Mouse (Mus musculus) lung, adult 2 months (tissue): ENCODE data around the gene Slc12a8. TPM values are rescaled to one million over a fixed set of nuclear protein-coding genes. Genes with fewer than 3 reads are reported as not detected.

Experiments used
- DNase-seq: peaks from one replicate; pipeline ENCODE4 v3.0.0; 2022
- H3K4me1 ChIP-seq: fragments of 200-500 bp; 2 replicates; pipeline ENCODE4 v1.6.1; 2011; ENCODE audit warnings: low read length; ENCODE audit not compliant: control insufficient read depth, insufficient read depth
- H3K4me3 ChIP-seq: fragments of 200-500 bp; replicated peaks from 2 replicates; pipeline ENCODE3; 2011; ENCODE audit warnings: low read depth, mild to moderate bottlenecking, control low read depth, low read length; ENCODE audit errors: extremely low read depth
- CTCF ChIP-seq: fragments of 200-500 bp; IDR thresholded peaks from 2 replicates; pipeline ENCODE4 v1.5.1; 2011; ENCODE audit warnings: mild to moderate bottlenecking, low read length, control low read depth; ENCODE audit not compliant: insufficient read depth
- POLR2A ChIP-seq: fragments of 200-500 bp; IDR thresholded peaks from 2 replicates; pipeline ENCODE4 v1.6.1; 2011; ENCODE audit warnings: low read depth, mild to moderate bottlenecking, control low read depth, low read length, borderline replicate concordance; ENCODE audit errors: extremely low read depth
- WGBS: fragments of 180-500 bp; shearing (Covaris S2); methylation state at CpG from one replicate; pipeline ENCODE4 v1.1.7; 2018; 5-methylcytosine and 5-hydroxymethylcytosine counted together
- polyA plus RNA-seq: library from polyadenylated mRNA; depleted of rRNA; stranded (reverse); fragments of >200 nt; gene quantifications from 2 replicates; pipeline ENCODE4 v1.2.3, GENCODE M21; 2012

The Slc12a8 gene
- polyA plus RNA-seq, 1 experiment = 0.92 TPM

DNA sequence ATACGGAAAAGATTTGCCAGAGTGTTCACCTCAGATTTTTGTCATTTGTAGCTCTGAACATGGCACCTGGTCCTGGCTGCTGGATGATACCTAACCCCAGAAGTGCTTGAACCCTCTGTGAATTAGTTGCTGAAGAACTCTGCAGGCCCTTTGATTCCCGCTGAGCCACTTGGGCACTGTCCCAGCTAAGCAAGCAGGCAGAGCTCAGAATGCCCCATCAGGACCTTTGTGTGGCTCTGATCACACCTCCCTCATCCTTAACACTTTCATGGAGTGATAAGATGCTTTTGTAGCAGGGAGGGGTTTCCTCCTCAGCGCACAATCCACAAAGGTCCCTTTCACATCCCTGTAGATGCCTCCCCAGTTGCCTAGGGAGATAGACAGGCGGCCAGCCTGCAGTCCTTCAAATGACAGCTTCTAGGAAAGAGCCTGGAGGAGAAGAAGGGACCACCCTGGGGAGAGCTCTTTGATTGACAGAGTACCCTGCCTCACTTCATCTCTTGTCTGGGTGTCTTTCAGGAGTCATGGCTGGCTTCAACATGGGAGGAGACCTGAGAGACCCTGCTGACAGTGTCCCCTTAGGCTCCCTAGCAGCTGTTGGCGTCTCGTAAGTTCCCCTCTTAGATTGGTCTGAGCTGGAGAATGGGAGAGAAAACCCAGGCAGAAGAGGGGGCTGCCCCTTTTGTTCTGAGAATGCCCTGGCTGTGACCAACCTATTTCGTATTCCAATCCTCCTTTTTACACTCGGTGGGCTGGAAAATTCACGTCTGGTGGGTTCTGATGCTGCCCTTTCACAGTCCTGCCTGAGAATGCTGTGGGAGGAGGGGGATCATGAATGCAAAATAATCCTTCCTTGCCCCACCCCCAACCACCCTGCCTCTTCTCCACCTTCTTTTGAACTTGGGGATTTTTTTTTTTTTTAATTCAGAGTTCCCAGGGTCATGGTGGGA is 88.8 kb downstream of the Slc12a8 start:
- Histone ChIP-seq H3K4me1 (no peaks in the 10 kb centered on the region), H3K4me3 (no peak overlapping the region)
- WGBS = 79% methylated on average over 9 of the region's 9 CpGs
- TF ChIP-seq POLR2A = no peak
- TF ChIP-seq CTCF = no peak
- DNase-seq = no peak

GRCm38 (mm10) chr16:33606691-33607532 is 89.8 kb downstream of the Slc12a8 start:
- 61% methylated on average over 8 of the region's 8 CpGs for WGBS
- no peak for TF ChIP-seq POLR2A
- no peak for TF ChIP-seq CTCF
- DNase-seq = no peak
- Histone ChIP-seq H3K4me3 (no peak overlapping the region), H3K4me1 (no peaks in the 10 kb centered on the region; the same call in none of the 2 replicates)

DNA sequence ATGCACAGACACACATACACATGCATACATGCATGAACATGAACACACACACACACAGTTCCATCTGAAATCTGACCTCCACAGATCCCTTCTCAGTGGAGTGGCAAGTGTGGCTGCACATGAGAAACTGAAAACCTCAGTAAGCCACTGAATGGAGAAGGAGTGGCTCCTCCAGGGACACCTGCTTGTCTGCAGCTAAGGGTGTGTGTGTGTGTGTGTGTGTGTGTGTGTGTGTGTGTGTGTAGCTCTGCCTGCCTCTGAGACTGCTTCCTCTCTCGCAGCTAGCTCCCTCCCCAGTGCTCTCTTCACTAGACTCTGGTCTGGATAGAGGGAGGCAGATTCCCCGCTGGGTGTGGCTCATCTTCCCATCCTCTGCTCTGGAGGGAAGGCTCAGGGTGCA is 92.4 kb downstream of the Slc12a8 start:
- H3K4me1 ChIP-seq = peaks cover 3% of the 10 kb centered on the region
- no peak overlapping the region for H3K4me3 ChIP-seq
- TF ChIP-seq CTCF (no peak), POLR2A (no peak)
- 78% methylated on average over 2 of the region's 2 CpGs for WGBS
- no peak for DNase-seq

DNA sequence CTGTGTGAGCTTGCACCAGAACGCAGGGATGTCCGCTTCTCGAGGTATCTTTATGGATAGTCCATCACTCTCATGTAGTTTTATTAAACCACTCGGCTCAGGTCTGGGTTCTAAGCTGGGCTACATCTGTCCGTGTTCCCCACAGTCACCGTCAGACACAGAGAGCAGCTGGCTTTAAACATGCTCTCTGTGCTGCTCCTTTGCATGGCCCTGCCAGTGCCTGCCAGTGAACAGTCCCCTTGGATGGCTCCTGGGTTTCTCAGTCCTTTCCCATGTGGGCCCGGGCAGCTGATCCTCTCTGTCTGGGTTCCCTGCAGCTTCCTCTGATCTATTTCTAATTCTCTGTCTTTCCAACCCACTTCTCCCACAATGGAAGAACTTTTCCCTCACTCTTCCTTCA is 93.3 kb downstream of the Slc12a8 start:
- DNase-seq = no peak
- 88% methylated on average over 7 of the region's 7 CpGs for WGBS
- Histone ChIP-seq H3K4me1 (peaks cover 3% of the 10 kb centered on the region), H3K4me3 (no peak overlapping the region)
- no peak for TF ChIP-seq POLR2A
- TF ChIP-seq CTCF = no peak

- TF ChIP-seq CTCF (no peak), POLR2A (no peak)
- 69% methylated on average over 8 of the region's 8 CpGs for WGBS
- no peak overlapping the region for H3K4me3 ChIP-seq
- no peak for DNase-seq
- peaks cover 3% of the 10 kb centered on the region for H3K4me1 ChIP-seq
These were observed 94.2 kb downstream of the Slc12a8 start for GRCm38 (mm10) chr16:33611291-33611690.

DNA sequence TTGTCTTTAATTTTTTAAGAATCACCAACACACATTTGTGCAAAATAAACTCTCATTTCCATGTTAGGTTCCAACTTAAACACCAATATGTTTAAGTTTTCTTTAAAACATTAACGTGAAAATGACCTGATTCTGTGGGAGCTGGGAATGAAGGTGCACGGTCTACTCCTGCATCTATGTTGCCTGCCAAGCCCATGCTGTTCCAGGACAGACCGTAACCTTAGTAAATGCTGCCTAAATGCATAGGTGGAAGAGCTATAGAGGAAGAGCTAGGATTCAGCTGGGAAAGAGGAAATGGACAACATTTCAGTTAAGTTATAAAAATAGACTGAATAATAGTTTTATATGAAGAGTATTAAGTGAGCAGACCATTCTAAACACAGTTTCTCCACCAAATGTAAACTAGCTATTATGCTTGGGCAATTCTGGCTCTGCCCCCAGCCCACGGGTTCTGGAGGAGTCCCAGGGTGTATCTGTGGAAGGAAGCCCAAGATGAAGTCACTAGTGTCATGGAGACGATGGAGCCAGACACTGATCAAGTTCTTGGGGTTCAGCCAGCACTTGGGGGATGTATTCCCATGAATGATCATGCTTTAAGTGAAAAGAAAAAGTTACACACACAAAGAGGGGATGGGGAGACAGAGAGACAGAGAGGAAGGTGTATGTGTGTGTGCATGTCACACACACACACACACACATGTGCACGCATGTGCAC is 95.1 kb downstream of the Slc12a8 start:
- H3K4me1 ChIP-seq = peaks cover 3% of the 10 kb centered on the region
- TF ChIP-seq CTCF = no peak
- no peak for TF ChIP-seq POLR2A
- DNase-seq = no peak
- H3K4me3 ChIP-seq = no peak overlapping the region
- WGBS = 66% methylated on average over 6 of the region's 6 CpGs

DNA sequence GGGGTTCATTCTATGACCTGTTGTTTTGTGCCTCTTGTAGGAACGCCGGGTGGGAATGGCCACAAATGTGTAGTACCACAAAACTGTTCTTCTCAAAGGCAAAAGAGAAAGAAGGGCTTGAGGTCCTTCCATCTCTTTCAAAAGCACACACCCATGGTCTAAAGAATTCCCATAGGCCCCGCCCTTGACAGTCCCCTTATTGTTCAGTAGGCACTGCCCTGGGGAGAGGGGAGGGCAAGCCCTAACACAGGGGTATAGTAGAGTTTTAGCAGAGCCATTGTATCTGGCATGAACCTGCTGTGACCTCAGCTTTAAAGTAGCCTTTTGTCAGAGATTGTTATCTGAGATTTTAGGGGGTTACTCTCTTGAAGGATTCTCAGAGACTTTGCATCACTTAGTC is 98.9 kb downstream of the Slc12a8 start:
- Histone ChIP-seq H3K4me1 (peaks cover 3% of the 10 kb centered on the region), H3K4me3 (no peak overlapping the region)
- no peak for DNase-seq
- WGBS = 92% methylated on average over 3 of the region's 3 CpGs
- TF ChIP-seq POLR2A (no peak), CTCF (no peak)

GRCm38 (mm10) chr16:33621836-33622235 is 104.7 kb downstream of the Slc12a8 start:
- TF ChIP-seq CTCF (no peak), POLR2A (no peak)
- no peaks in the 10 kb centered on the region for H3K4me1 ChIP-seq
- H3K4me3 ChIP-seq = no peak overlapping the region
- no peak for DNase-seq
- WGBS = 46% methylated on average over 3 of the region's 3 CpGs

GRCm38 (mm10) chr16:33624586-33624985 is 107.5 kb downstream of the Slc12a8 start:
- no peak for DNase-seq
- no peak overlapping the region for H3K4me3 ChIP-seq
- TF ChIP-seq POLR2A (no peak), CTCF (no peak)
- no peaks in the 10 kb centered on the region for H3K4me1 ChIP-seq
- 97% methylated on average over 9 of the region's 9 CpGs for WGBS
